9 mouse cellular contexts compared by ENCODE assay signal in genomic region chr2:30161809-30162208, GRCm38 (mm10). TPM values are rescaled to one million over a fixed set of nuclear protein-coding genes. Genes with fewer than 3 reads are reported as not detected.
DNase-seq lines count a peak whose midpoint lies in the region; ATAC-seq and TF ChIP-seq lines count a peak whose summit lies in the region.
"Had no signal": no experiment of that assay in that cellular context is flagged by ENCODE, and none has a peak within 500 bp of the region (broad histone marks: within the 10 kb centered on the region; RNA-seq: fewer than 3 reads in every experiment).

No protein-coding gene starts in this region.

- H3K9me3 ChIP-seq in embryonic facial prominence, embryonic 10.5 days, result peaks cover 12% of the 10 kb centered on the region
- peaks cover 5% of the 10 kb centered on the region for H3K9me3 ChIP-seq in forebrain, embryonic 11.5 days (ENCODE audit: control insufficient read depth, low read length)

- no peaks in the 10 kb centered on the region for H3K36me3 ChIP-seq in embryonic facial prominence, embryonic 10.5 days (replicated peaks)
- no peaks in the 10 kb centered on the region for H3K36me3 ChIP-seq in forebrain, embryonic 11.5 days (ENCODE audit: control insufficient read depth, insufficient read depth, low read length)

- no peak overlapping the region for H3K4me3 ChIP-seq in lung, adult 2 months (replicated peaks; ENCODE audit: extremely low read depth, low read depth, low read length)
- no peak overlapping the region for H3K4me3 ChIP-seq in embryonic facial prominence, embryonic 10.5 days
- H3K4me3 ChIP-seq in forebrain, embryonic 11.5 days (ENCODE audit: low read depth, low read length), result no peak overlapping the region
- H3K4me3 ChIP-seq: megakaryocyte, embryonic 14.5 days had no signal

- TF ChIP-seq POLR2A in lung, adult 2 months (IDR thresholded peaks at IDR 0.05; ENCODE audit: borderline replicate concordance, extremely low read depth, low read depth, low read length), result no peak

- H3K4me1 ChIP-seq in lung, adult 2 months (ENCODE audit: control insufficient read depth, insufficient read depth, low read length), result no peaks in the 10 kb centered on the region
- H3K4me1 ChIP-seq in embryonic facial prominence, embryonic 10.5 days, result 0 out of 2 replicates have a peak, but pooled peaks cover 4% of the 10 kb centered on the region
- H3K4me1 ChIP-seq in forebrain, embryonic 11.5 days (replicated peaks; ENCODE audit: control insufficient read depth, insufficient read depth, low read length), result no peaks in the 10 kb centered on the region

- DNase-seq in cerebellum, postnatal 14 days, result peak; percentile 60 to 63
- no peak for DNase-seq in lung, adult 2 months
- no peak for DNase-seq in lung, adult 18-20 months
- DNase-seq in embryonic facial prominence, embryonic 10.5 days (ENCODE audit: low spot score), result peak; percentile 34
- peak; percentile 85 for DNase-seq in retina, embryonic 14.5 days (ENCODE audit: low spot score)
- DNase-seq in forebrain, embryonic 11.5 days (ENCODE audit: low spot score), result no peak
- DNase-seq in ovary, postnatal 36 days (ENCODE audit: low spot score), result no peak

- no peak overlapping the region for H3K27ac ChIP-seq in embryonic facial prominence, embryonic 10.5 days (replicated peaks)
- H3K27ac ChIP-seq in forebrain, embryonic 11.5 days (ENCODE audit: low read depth, low read length), result no peak overlapping the region

- no peak overlapping the region for H3K4me2 ChIP-seq in forebrain, embryonic 11.5 days (ENCODE audit: low read depth, low read length, severe bottlenecking)

- TF ChIP-seq CTCF in lung, adult 2 months (IDR thresholded peaks at IDR 0.05; ENCODE audit: insufficient read depth, low read length), result peak; percentile 13; the same call in 1 of the 2 replicates

- no peak for ATAC-seq in cerebellum, adult (ENCODE audit: insufficient number of reproducible peaks, low FRiP score, low TSS enrichment)
- no peak for ATAC-seq in forebrain, embryonic 11.5 days (replicated peaks; ENCODE audit: low FRiP score)

- no peaks in the 10 kb centered on the region for H3K27me3 ChIP-seq in embryonic facial prominence, embryonic 10.5 days (replicated peaks; ENCODE audit: low read depth, poor library complexity, severe bottlenecking)
- no peaks in the 10 kb centered on the region for H3K27me3 ChIP-seq in forebrain, embryonic 11.5 days (ENCODE audit: control insufficient read depth, insufficient read depth, low read length)

- H3K9ac ChIP-seq in forebrain, embryonic 11.5 days (ENCODE audit: low read length), result no peak overlapping the region

RNA-seq across cellular contexts. Expression of gene Endog, which starts 9.5 kb away (rescaled TPM):
- polyA plus RNA-seq in lung, adult 2 months (2012; rRNA removed), result 58.1 and 87.9 TPM in 2 replicates
- 18.3 and 19.9 TPM in 2 replicates for polyA plus RNA-seq in embryonic facial prominence, embryonic 10.5 days (2016; fragmentation: Nextera tagmentation; extraction: Ambion mirVana)
- 14.4 and 16.4 TPM in 2 replicates for polyA plus RNA-seq in forebrain, embryonic 11.5 days (2014; fragmentation: Nextera tagmentation; extraction: Ambion mirVana)

RNA-seq across cellular contexts. Expression of gene Spout1, which starts 16.4 kb away (rescaled TPM):
- 18.3 and 18.8 TPM in 2 replicates for polyA plus RNA-seq in lung, adult 2 months (2012; rRNA removed)
- polyA plus RNA-seq in embryonic facial prominence, embryonic 10.5 days (2016; fragmentation: Nextera tagmentation; extraction: Ambion mirVana), result 95.4 and 98.5 TPM in 2 replicates
- polyA plus RNA-seq in forebrain, embryonic 11.5 days (2014; fragmentation: Nextera tagmentation; extraction: Ambion mirVana), result 79.7 and 81.7 TPM in 2 replicates

RNA-seq across cellular contexts. Expression of gene Tbc1d13, which starts 28.3 kb away (rescaled TPM):
- 43.3 and 56.6 TPM in 2 replicates for polyA plus RNA-seq in lung, adult 2 months (2012; rRNA removed)
- polyA plus RNA-seq in embryonic facial prominence, embryonic 10.5 days (2016; fragmentation: Nextera tagmentation; extraction: Ambion mirVana), result 8.1 and 8.2 TPM in 2 replicates
- 11.6 and 15.2 TPM in 2 replicates for polyA plus RNA-seq in forebrain, embryonic 11.5 days (2014; fragmentation: Nextera tagmentation; extraction: Ambion mirVana)

RNA-seq across cellular contexts. Expression of gene Zer1, which starts 37.4 kb away (rescaled TPM):
- polyA plus RNA-seq in lung, adult 2 months (2012; rRNA removed), result 52.0 and 56.6 TPM in 2 replicates
- polyA plus RNA-seq in embryonic facial prominence, embryonic 10.5 days (2016; fragmentation: Nextera tagmentation; extraction: Ambion mirVana), result 7.1 and 7.4 TPM in 2 replicates
- 8.0 and 8.1 TPM in 2 replicates for polyA plus RNA-seq in forebrain, embryonic 11.5 days (2014; fragmentation: Nextera tagmentation; extraction: Ambion mirVana)

RNA-seq across cellular contexts. Expression of gene Kyat1, which starts 43.8 kb away (rescaled TPM):
- 23.5 and 51.9 TPM in 2 replicates for polyA plus RNA-seq in lung, adult 2 months (2012; rRNA removed)
- polyA plus RNA-seq in embryonic facial prominence, embryonic 10.5 days (2016; fragmentation: Nextera tagmentation; extraction: Ambion mirVana), result 8.2 and 8.3 TPM in 2 replicates
- polyA plus RNA-seq in forebrain, embryonic 11.5 days (2014; fragmentation: Nextera tagmentation; extraction: Ambion mirVana), result 8.4 and 9.6 TPM in 2 replicates

Comparison
In these comparisons a context has a peak if more than half of its experiments do, and no peak if none do; other contexts are left out.
1. DNase-seq: peak in cerebellum, postnatal 14 days (2 of 2), embryonic facial prominence, embryonic 10.5 days (single experiment) and retina, embryonic 14.5 days (single experiment); none in lung, adult 2 months (single experiment), lung, adult 18-20 months (0 of 2), forebrain, embryonic 11.5 days (single experiment) and ovary, postnatal 36 days (single experiment).